Mouse (Mus musculus) limb, embryonic 11.5 days (tissue): ENCODE measurements around the gene Igsf11. TPM values are rescaled to one million over a fixed set of nuclear protein-coding genes. Genes with fewer than 3 reads are reported as not detected.
A peak's percentile ranks its signal among the peaks of the same experiment; 100 is the strongest.

Experiments
- ATAC-seq: fragments of 200-750 bp; cut with Nextera tagmentation; 2 replicates; pipeline ENCODE4 v1.8.0; 2017; ENCODE audit warnings: low read depth; ENCODE audit not compliant: insufficient number of reproducible peaks, low FRiP score, low TSS enrichment
- DNase-seq: peaks from one replicate; pipeline ENCODE4 v3.0.0-alpha.2; 2015; ENCODE audit warnings: low spot score
- H3K27ac ChIP-seq: fragments of 300-500 bp; sonication (generic); replicated peaks from 2 replicates; pipeline ENCODE4 v1.5.1; 2014; ENCODE audit warnings: low read depth, mild to moderate bottlenecking, low read length
- H3K27me3 ChIP-seq: fragments of 300-500 bp; sonication (generic); 2 replicates; pipeline ENCODE4 v1.6.1; 2014; ENCODE audit warnings: mild to moderate bottlenecking, low read length, mixed read lengths; ENCODE audit not compliant: control insufficient read depth, insufficient read depth
- H3K36me3 ChIP-seq: fragments of 300-500 bp; sonication (generic); 2 replicates; pipeline ENCODE4 v1.6.1; 2014; ENCODE audit warnings: mild to moderate bottlenecking, low read length, moderate library complexity, mixed read lengths; ENCODE audit not compliant: control insufficient read depth, insufficient read depth
- H3K4me1 ChIP-seq: fragments of 300-500 bp; sonication (generic); 2 replicates; pipeline ENCODE4 v1.6.1; 2014; ENCODE audit warnings: low read length, mixed read lengths; ENCODE audit not compliant: control insufficient read depth, insufficient read depth
- H3K4me2 ChIP-seq: fragments of 300-500 bp; sonication (generic); 2 replicates; pipeline ENCODE4 v1.6.1; 2014; ENCODE audit warnings: low read depth, mild to moderate bottlenecking, moderate library complexity; ENCODE audit not compliant: severe bottlenecking
- H3K4me3 ChIP-seq: fragments of 300-500 bp; sonication (generic); 2 replicates; pipeline ENCODE4 v1.5.1; 2014; ENCODE audit warnings: low read depth, low read length
- H3K9ac ChIP-seq: fragments of 300-500 bp; sonication (generic); 2 replicates; pipeline ENCODE4 v1.6.1; 2014; ENCODE audit warnings: mild to moderate bottlenecking, low read length
- H3K9me3 ChIP-seq: fragments of 300-500 bp; sonication (generic); 2 replicates; pipeline ENCODE4 v1.6.1; 2016; ENCODE audit warnings: low read length; ENCODE audit not compliant: control insufficient read depth
- WGBS: fragments of 180-500 bp; shearing (Covaris S2); extraction: QIAGEN DNeasy Blood & Tissue Kit; methylation state at CpG from one replicate; pipeline ENCODE4 v1.1.7; 2014; 5-methylcytosine and 5-hydroxymethylcytosine counted together
- polyA plus RNA-seq: library from polyadenylated mRNA; unstranded; fragments of >200 nt; fragmentation: Nextera tagmentation; extraction: Ambion mirVana; gene quantifications from 2 replicates; pipeline ENCODE4 v1.2.1, GENCODE M21; 2014

Igsf11 gene
- polyA plus RNA-seq, 1 experiment from 2014 or later = 0.52 TPM

DNA sequence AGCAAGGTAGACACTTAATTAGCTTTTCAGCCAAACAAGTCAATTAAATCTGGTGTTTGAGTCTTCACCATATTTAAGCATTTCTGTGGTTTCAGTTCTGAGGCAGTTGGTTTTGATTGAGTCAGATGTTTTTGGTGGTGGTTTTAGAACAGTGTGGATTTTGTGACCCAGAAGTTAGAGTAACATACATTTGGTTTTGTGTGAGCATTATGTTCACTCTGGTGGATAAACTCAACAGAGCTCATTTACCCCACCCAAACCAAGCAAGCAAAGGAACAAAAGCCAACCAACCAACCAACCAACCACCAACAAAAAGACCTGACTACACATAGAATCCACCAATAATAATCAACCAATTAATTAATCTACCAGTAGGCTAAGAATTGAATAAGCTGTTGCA is 106.8 kb downstream of the Igsf11 start:
- Histone ChIP-seq H3K27ac (no peak overlapping the region), H3K36me3 (no peaks in the 10 kb centered on the region), H3K9ac (no peak overlapping the region), H3K27me3 (no peaks in the 10 kb centered on the region), H3K4me2 (no peak overlapping the region), H3K9me3 (no peaks in the 10 kb centered on the region), H3K4me1 (no peaks in the 10 kb centered on the region), H3K4me3 (no peak overlapping the region)
- no peak for ATAC-seq
- no peak for DNase-seq

DNA sequence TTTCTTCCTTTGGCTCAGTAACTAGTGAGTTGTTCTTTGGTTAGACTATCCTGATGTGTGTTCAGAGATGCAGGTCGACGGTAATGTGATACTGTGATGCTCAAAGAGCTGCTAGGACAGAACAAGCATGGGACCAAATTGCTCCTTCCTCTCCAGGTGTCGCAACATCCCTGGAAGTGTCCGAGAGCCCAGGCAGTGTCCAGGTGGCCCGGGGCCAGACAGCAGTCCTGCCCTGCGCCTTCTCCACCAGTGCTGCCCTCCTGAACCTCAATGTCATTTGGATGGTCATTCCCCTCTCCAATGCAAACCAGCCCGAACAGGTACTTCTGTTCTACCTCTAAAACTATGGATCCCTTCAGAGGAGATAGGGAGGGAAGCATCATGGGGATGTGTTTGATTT is 114.5 kb downstream of the Igsf11 start:
- H3K27ac ChIP-seq = no peak overlapping the region
- H3K4me1 ChIP-seq = no peaks in the 10 kb centered on the region

DNA sequence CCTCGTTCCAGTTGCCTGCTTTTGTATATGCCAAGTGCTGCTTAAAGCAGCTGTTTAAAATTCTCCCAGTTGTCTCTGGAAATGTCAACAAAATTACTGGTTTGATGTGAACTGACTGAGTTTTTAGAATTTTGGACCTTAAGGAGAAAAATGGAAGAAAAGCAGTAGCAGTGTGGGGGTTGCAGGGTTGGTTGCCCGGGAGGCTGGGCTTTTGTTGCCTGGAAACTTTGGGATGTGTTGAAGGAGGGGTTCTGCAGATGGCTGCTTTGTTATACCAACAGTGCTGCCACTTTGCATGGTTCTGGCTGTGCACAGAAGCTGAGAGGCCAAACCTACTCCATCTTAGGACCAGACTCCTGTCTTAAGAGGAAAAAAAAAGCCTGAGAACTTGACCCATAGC is 127.0 kb downstream of the Igsf11 start:
- Histone ChIP-seq H3K27ac (no peak overlapping the region), H3K9me3 (no peaks in the 10 kb centered on the region), H3K27me3 (no peaks in the 10 kb centered on the region), H3K4me3 (no peak overlapping the region), H3K4me1 (no peaks in the 10 kb centered on the region), H3K36me3 (no peaks in the 10 kb centered on the region), H3K9ac (no peak overlapping the region), H3K4me2 (no peak overlapping the region)
- no peak for ATAC-seq
- no peak for DNase-seq
- WGBS = 80% methylated on average over 2 of the region's 2 CpGs

More for the DNA sequence above, 114.5 kb downstream of the Igsf11 start:
- H3K36me3 ChIP-seq = no peaks in the 10 kb centered on the region
- no peak overlapping the region for H3K4me2 ChIP-seq
- WGBS = 84% methylated on average over 7 of the region's 7 CpGs
- DNase-seq = no peak
- H3K27me3 ChIP-seq = no peaks in the 10 kb centered on the region
- ATAC-seq = no peak
- H3K9ac ChIP-seq = no peak overlapping the region
- H3K4me3 ChIP-seq = no peak overlapping the region
- H3K9me3 ChIP-seq = no peaks in the 10 kb centered on the region

DNA sequence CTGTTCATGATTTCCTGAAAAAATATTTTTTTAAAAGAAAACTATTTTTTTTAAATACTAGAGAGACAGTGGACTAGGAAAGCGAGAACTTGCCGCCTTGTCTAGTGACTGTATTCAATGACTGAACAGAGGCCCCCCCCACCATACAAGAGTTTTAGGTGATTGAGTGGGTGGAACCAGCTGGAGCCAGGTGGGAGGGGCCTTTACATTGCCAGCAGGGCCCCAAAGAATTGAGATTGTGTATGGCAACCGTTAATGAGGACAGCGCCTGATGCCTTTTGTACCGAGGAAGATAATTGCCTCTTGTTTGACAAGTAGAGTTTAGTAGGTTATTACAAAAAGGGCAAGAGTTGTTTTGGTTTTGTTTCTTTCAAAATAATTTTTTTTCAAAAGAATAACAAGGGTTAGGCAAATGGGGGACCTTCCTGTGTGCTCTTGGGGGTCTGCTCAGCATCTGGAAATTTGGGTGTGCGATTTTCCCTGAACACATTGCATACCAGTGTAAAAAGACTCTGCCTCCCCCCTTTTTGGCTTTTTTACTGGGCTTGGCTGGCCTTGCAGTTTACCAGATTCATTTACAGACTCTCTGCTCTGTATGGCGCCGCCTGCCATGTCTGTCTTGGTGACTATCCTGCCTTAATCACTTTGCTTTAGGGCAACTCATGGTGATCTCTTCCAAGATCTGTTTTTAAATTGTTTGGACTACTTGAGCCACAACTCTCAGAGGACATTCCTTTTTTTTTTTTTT is 133.7 kb downstream of the Igsf11 start:
- 74% methylated on average over 8 of the region's 8 CpGs for WGBS
- H3K9me3 ChIP-seq = no peaks in the 10 kb centered on the region
- no peaks in the 10 kb centered on the region for H3K36me3 ChIP-seq
- DNase-seq (no peak), ATAC-seq (no peak)
- no peak overlapping the region for H3K27ac ChIP-seq
- no peak overlapping the region for H3K4me3 ChIP-seq
- H3K4me1 ChIP-seq = no peaks in the 10 kb centered on the region
- H3K27me3 ChIP-seq = no peaks in the 10 kb centered on the region
- no peak overlapping the region for H3K9ac ChIP-seq
- H3K4me2 ChIP-seq = no peak overlapping the region

DNA sequence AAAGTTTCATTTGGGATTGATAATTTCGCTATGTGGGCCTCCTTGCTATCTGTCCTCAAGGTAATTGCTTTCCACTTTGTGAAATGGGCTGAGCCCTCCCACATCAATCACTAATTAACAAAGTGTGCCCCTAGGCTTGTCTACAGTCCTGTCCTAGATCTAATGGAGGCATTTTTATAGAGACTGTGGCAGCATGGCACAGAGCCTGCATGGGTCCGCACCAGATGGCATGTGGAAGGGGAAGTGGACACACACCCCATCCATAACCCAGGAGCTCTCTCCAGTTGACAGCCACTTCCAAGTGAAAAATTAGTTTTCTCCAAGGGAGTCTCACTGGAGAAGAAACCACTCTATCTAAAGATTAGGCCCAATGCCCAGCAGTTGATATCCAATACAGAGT is 138.9 kb downstream of the Igsf11 start:
- no peak for ATAC-seq
- Histone ChIP-seq H3K27me3 (no peaks in the 10 kb centered on the region), H3K4me1 (no peaks in the 10 kb centered on the region), H3K27ac (no peak overlapping the region), H3K36me3 (no peaks in the 10 kb centered on the region), H3K9ac (no peak overlapping the region), H3K4me2 (no peak overlapping the region), H3K4me3 (no peak overlapping the region), H3K9me3 (no peaks in the 10 kb centered on the region)
- 64% methylated on average over 2 of the region's 2 CpGs for WGBS
- DNase-seq = no peak

DNA sequence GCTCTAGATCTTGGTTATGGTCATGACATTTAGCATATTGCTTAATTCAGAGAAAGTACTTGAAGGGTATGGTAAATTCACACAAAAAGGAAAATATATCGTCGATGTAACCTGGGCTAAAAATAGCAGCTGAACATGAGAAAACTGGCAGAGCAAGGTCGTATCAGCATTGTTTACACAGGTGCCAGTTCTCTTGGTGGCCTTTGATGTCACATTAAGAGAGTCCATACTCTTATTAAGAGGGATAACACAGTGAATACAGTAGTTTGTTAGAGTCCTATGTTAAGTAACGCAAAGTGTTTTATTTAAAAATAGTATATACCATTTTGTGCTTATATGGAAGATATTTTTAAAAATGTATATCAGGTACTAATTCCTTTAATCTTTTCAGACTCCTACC is 144.8 kb downstream of the Igsf11 start:
- H3K4me1 ChIP-seq = no peaks in the 10 kb centered on the region
- DNase-seq (no peak), ATAC-seq (no peak)

DNA sequence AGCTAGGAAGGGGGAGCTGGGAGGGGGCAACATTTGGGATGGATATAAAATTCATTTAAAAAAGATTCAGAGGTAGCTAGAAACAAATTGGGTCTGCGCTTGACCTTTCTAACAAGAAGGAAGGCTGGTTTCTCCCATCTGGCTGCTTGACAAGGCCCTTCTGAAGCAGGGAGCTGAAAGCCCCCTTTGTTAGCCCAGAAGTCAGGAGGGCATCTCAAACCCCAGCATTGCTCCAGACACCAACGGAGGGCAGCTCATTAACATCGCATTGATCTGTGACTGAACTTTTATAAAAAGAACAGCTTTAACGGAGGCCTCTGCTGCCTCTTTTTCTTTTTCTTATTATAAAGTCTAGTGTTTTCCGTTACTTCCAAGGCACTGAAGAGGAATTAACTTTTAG is 151.9 kb downstream of the Igsf11 start:
- Histone ChIP-seq H3K4me2 (no peak overlapping the region), H3K9me3 (no peaks in the 10 kb centered on the region), H3K9ac (no peak overlapping the region), H3K4me1 (no peaks in the 10 kb centered on the region), H3K27me3 (no peaks in the 10 kb centered on the region), H3K36me3 (no peaks in the 10 kb centered on the region), H3K4me3 (no peak overlapping the region), H3K27ac (no peak overlapping the region)
- WGBS = 59% methylated on average over 5 of the region's 5 CpGs
- ATAC-seq (no peak), DNase-seq (no peak)

More for the DNA sequence above, 144.8 kb downstream of the Igsf11 start:
- H3K4me3 ChIP-seq = no peak overlapping the region
- no peaks in the 10 kb centered on the region for H3K36me3 ChIP-seq
- H3K9ac ChIP-seq = no peak overlapping the region
- WGBS = 81% methylated on average over 4 of the region's 4 CpGs
- no peaks in the 10 kb centered on the region for H3K9me3 ChIP-seq
- H3K27ac ChIP-seq = no peak overlapping the region
- H3K27me3 ChIP-seq = no peaks in the 10 kb centered on the region
- no peak overlapping the region for H3K4me2 ChIP-seq

DNA sequence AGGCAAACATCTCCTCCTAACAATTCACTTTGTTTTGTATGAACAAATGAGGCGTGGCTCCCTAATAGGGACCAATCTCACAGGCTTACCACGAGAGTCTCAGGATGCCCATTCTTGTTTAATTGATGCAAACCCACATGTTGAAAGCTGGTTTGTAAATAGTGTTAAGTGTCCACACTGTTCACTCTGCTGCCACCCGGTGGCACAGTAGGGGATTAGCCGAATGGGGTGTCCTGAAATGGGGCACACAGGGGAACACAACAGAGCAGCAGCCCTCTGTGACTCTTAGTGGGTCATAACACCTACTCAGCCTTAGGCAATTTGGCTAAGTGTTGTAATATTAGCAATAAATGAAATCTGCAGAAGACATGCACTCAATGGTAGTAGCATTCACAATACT is 156.4 kb downstream of the Igsf11 start:
- peak; percentile 70 for DNase-seq
- Histone ChIP-seq H3K27ac (no peak overlapping the region), H3K4me2 (no peak overlapping the region), H3K4me1 (no peaks in the 10 kb centered on the region), H3K36me3 (no peaks in the 10 kb centered on the region), H3K9me3 (no peaks in the 10 kb centered on the region), H3K27me3 (no peaks in the 10 kb centered on the region), H3K9ac (no peak overlapping the region), H3K4me3 (no peak overlapping the region)
- WGBS = 10% methylated on average over 4 of the region's 4 CpGs
- ATAC-seq = no peak

DNA sequence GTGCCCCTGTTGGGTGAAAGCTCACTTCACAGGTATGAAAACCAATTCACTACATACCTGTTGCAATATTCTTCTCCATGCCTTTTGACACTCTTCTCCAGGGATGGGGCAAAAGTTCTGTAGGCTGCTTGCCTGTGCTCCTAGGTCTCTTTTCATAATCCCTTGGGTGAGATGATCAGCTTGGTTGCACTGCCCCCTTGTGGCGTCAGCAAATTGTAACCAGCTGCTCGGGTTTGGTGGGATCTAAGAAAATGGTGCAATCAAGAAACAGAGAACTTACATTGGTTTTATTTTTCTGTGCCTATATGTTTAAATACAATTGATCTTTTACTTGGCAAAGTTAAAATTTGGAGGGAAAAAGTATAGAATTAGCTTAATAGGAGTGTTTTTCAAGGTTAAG is 160.5 kb downstream of the Igsf11 start:
- DNase-seq = peak; percentile 86
- Histone ChIP-seq H3K27ac (no peak overlapping the region), H3K4me1 (no peaks in the 10 kb centered on the region), H3K4me2 (no peak overlapping the region), H3K9me3 (no peaks in the 10 kb centered on the region), H3K4me3 (no peak overlapping the region), H3K9ac (no peak overlapping the region), H3K27me3 (no peaks in the 10 kb centered on the region), H3K36me3 (no peaks in the 10 kb centered on the region)
- ATAC-seq = no peak
- 0% methylated on average over 2 of the region's 2 CpGs for WGBS
